Mouse (Mus musculus): ENCODE results near the gene Galnt10. TPM values are rescaled to one million over a fixed set of nuclear protein-coding genes. Genes with fewer than 3 reads are reported as not detected.

The Galnt10 gene
- polyA plus RNA-seq, 1 experiment from 2014 or later, result 18.4 TPM

GRCm38 (mm10) chr11:57761347-57761746, 116.1 kb downstream of the Galnt10 start:
- H3K27me3 ChIP-seq (replicated peaks), result peaks cover 3% of the 10 kb centered on the region; the same call in 1 of the 2 replicates
- no peaks in the 10 kb centered on the region for H3K36me3 ChIP-seq
- 93% methylated on average over 4 of the region's 4 CpGs for WGBS
- H3K4me3 ChIP-seq, result no peak overlapping the region
- no peak overlapping the region for H3K27ac ChIP-seq
- no peaks in the 10 kb centered on the region; the same call in 1 of the 2 replicates for H3K9me3 ChIP-seq
- H3K4me1 ChIP-seq, result peaks cover 22% of the 10 kb centered on the region
- H3K9ac ChIP-seq, result no peak overlapping the region
- no peak overlapping the region for H3K4me2 ChIP-seq (replicated peaks)
- ATAC-seq (ENCODE audit: low FRiP score, low read depth), result no peak

DNA sequence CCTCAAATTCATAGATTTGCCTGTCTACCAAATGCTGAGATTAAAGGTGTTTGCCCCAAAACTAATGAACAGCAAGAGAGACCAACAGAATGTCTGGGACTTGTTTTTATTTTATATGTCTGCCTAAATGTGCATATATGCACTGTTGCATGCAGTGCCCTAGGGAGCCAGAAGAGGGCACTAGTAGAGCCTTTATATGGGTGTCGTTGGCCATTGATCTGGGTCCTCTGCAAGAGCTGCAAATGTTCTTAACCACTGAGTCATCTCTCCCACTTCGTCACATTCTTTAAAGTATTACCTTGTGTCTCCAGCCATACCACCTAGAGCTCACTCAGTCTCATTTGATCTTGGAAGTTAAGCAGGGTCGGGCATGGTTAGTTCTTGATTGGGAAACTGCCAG, 118.9 kb downstream of the Galnt10 start:
- Histone ChIP-seq H3K27ac (no peak overlapping the region), H3K4me1 (peaks cover 21% of the 10 kb centered on the region), H3K4me3 (no peak overlapping the region), H3K27me3 (replicated peaks) (peaks cover 3% of the 10 kb centered on the region; the same call in 1 of the 2 replicates), H3K36me3 (no peaks in the 10 kb centered on the region), H3K9ac (no peak overlapping the region), H3K9me3 (no peaks in the 10 kb centered on the region; the same call in 1 of the 2 replicates), H3K4me2 (replicated peaks) (no peak overlapping the region)
- no peak for ATAC-seq (ENCODE audit: low FRiP score, low read depth)
- WGBS, result 91% methylated on average over 3 of the region's 3 CpGs

DNA sequence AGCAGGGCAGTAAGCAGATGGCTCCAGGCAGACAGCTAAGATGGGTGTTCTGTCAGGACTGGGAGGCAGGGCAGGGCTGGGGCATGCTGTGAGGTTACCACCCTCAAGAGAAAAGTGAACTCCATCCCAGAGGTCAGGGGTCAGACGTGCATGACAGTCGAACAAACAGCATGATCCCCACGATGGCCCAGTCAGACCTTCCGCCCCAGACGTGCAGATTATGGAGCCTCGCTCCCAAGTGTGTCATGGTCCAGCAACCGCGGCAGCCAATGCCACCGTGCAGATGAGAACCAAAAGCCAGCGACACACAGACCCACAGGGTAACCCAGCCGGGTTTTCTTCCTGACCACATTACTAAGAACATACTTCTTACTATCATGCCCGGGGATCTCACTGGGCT, 121.4 kb downstream of the Galnt10 start:
- peaks cover 3% of the 10 kb centered on the region; the same call in 1 of the 2 replicates for H3K27me3 ChIP-seq (replicated peaks)
- no peak overlapping the region for H3K4me3 ChIP-seq
- no peaks in the 10 kb centered on the region for H3K36me3 ChIP-seq
- H3K4me1 ChIP-seq, result peaks cover 14% of the 10 kb centered on the region
- H3K27ac ChIP-seq, result no peak overlapping the region
- ATAC-seq (ENCODE audit: low FRiP score, low read depth), result no peak
- no peak overlapping the region for H3K9ac ChIP-seq
- 30% methylated on average over 12 of the region's 12 CpGs for WGBS
- H3K4me2 ChIP-seq (replicated peaks), result no peak overlapping the region
- H3K9me3 ChIP-seq, result no peaks in the 10 kb centered on the region; the same call in 1 of the 2 replicates

DNA sequence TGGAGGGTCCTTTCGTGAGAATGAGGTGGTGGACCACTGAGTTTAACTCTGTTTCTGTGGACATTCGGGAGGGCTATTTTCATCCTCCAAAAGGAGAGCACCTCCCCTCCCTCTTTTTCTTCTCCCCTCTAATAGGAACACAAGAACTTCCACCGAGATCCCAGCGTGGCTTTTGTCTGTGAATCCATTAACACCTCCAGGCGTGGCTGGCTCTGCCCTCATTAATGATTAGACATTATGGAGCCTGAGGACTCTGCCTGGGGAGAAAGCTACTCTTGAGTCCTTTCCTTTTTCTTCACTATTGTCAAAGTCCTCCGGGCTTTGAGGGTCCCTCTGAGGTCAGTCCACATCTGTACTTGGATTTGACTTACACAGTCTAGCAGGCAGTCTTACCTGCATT, 121.9 kb downstream of the Galnt10 start:
- Histone ChIP-seq H3K9ac (no peak overlapping the region), H3K27me3 (replicated peaks) (peaks cover 3% of the 10 kb centered on the region; the same call in 1 of the 2 replicates), H3K9me3 (no peaks in the 10 kb centered on the region; the same call in 1 of the 2 replicates), H3K36me3 (no peaks in the 10 kb centered on the region), H3K4me3 (no peak overlapping the region), H3K27ac (no peak overlapping the region), H3K4me2 (replicated peaks) (no peak overlapping the region), H3K4me1 (peaks cover 14% of the 10 kb centered on the region)
- ATAC-seq (ENCODE audit: low FRiP score, low read depth), result no peak
- 17% methylated on average over 6 of the region's 6 CpGs for WGBS

DNA sequence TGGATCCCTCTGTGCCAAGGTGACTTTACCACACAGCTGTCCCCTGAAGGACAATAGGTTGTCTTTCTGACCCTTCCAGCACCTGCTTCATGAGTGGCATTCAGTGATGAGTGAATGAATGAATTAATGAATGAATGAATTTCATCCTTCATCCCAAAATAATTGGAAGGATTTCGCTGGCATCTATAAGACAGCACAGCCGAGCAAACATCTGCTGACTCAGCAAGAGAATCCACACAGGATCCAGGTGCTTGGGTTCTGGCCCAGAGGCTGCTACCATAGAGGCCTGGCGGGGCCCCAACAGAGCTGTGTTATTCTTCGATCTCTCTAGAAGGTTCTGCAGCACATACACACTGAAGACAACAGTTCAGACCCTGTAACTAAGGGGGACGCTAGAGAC, 125.5 kb downstream of the Galnt10 start:
- H3K4me2 ChIP-seq (replicated peaks), result no peak overlapping the region
- 93% methylated on average over 5 of the region's 5 CpGs for WGBS
- no peak overlapping the region for H3K27ac ChIP-seq
- no peak overlapping the region for H3K4me3 ChIP-seq
- H3K9ac ChIP-seq, result no peak overlapping the region
- 0 out of 2 replicates have a peak, but pooled peaks cover 3% of the 10 kb centered on the region for H3K27me3 ChIP-seq (replicated peaks)
- no peaks in the 10 kb centered on the region for H3K36me3 ChIP-seq
- no peaks in the 10 kb centered on the region for H3K9me3 ChIP-seq
- H3K4me1 ChIP-seq, result peaks cover 36% of the 10 kb centered on the region
- ATAC-seq (ENCODE audit: low FRiP score, low read depth), result no peak

DNA sequence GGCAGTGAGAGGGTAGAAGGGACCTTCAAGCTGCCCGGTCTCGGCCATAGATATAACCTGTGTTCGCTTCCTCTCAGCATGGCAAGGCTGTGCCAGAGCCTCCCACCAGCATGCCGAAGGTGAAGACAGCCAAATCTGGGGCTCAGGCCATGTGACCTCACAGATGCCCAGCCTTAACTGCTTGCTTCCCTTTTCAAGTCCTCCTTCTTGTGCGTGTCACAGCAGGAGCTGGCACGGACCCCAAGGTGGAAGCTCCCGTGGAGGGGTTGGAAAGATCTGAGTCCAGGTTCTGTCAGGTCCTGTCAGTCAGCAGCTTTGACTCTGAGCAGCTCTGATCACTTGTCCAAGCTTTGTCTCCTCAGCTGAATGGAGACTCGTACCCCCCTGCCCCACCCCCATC, 126.4 kb downstream of the Galnt10 start:
- Histone ChIP-seq H3K4me2 (replicated peaks) (no peak overlapping the region), H3K9me3 (no peaks in the 10 kb centered on the region), H3K36me3 (no peaks in the 10 kb centered on the region), H3K27ac (no peak overlapping the region), H3K27me3 (replicated peaks) (0 out of 2 replicates have a peak, but pooled peaks cover 4% of the 10 kb centered on the region), H3K4me1 (peaks cover 31% of the 10 kb centered on the region), H3K4me3 (no peak overlapping the region), H3K9ac (no peak overlapping the region)
- no peak for ATAC-seq (ENCODE audit: low FRiP score, low read depth)
- WGBS, result 94% methylated on average over 8 of the region's 8 CpGs

DNA sequence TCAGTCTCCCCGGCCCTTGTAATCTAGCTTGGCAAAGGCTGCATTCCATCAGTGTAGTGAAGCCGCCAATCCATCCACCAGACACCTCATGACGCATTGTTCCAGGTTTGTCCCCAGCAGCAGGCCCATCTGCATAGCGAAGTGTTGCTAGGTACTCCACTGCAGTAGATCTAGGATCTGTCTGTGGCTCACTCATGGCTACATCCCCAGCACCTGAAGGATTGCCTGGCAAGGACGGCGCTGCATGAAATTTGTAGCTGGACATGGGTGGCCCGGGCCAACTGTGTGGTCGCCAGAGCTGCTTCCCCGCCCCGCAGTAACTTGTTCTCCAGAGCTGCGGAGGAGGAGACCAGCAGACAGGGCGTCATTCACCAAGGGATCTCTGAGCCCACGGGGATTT, 128.2 kb downstream of the Galnt10 start:
- ATAC-seq (ENCODE audit: low FRiP score, low read depth), result peak; percentile 48
- WGBS, result 16% methylated on average over 13 of the region's 13 CpGs
- H3K9ac ChIP-seq, result no peak overlapping the region
- 0 out of 2 replicates have a peak, but pooled peaks cover 7% of the 10 kb centered on the region for H3K27me3 ChIP-seq (replicated peaks)
- H3K9me3 ChIP-seq, result no peaks in the 10 kb centered on the region
- H3K4me2 ChIP-seq (replicated peaks), result peak overlapping the region; percentile 6
- H3K36me3 ChIP-seq, result no peaks in the 10 kb centered on the region
- H3K4me3 ChIP-seq, result no peak overlapping the region
- H3K4me1 ChIP-seq, result peaks cover 27% of the 10 kb centered on the region
- no peak overlapping the region for H3K27ac ChIP-seq

GRCm38 (mm10) chr11:57773936-57774335, 128.7 kb downstream of the Galnt10 start:
- H3K4me2 ChIP-seq (replicated peaks), result peak overlapping the region; percentile 6
- peak; percentile 86 for ATAC-seq (ENCODE audit: low FRiP score, low read depth)
- H3K9me3 ChIP-seq, result no peaks in the 10 kb centered on the region
- H3K36me3 ChIP-seq, result no peaks in the 10 kb centered on the region
- no peak overlapping the region for H3K4me3 ChIP-seq
- 0 out of 2 replicates have a peak, but pooled peaks cover 7% of the 10 kb centered on the region for H3K27me3 ChIP-seq (replicated peaks)
- no peak overlapping the region; the same call in 1 of the 2 replicates for H3K27ac ChIP-seq
- H3K4me1 ChIP-seq, result peaks cover 31% of the 10 kb centered on the region
- 6% methylated on average over 4 of the region's 4 CpGs for WGBS
- H3K9ac ChIP-seq, result 0 out of 2 replicates have a peak overlapping the region, but pooled peaks have one; percentile 1

DNA sequence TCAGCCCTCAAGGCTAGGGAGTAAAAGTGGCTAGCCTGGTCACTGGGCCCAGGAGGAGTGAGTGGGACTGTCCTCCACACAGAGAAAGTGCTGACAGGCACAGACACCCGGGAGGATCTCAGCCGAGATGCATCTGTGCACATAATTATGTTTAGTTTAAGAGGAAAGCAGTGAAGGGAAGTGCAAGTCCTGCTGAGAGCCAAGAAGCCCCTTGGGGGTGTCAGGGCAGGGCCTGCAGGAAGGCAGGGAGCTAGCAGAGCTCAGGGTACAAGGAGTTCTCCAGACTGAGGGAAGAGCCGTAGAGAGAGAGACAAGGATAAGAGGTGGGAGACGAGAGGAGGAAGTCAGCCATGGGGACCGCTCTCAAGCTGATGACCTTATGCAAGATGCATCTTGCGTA, 130.6 kb downstream of the Galnt10 start:
- no peak overlapping the region for H3K4me2 ChIP-seq (replicated peaks)
- peaks cover 40% of the 10 kb centered on the region for H3K4me1 ChIP-seq

GRCm38 (mm10) chr11:57776546-57776945, 131.3 kb downstream of the Galnt10 start:
- ATAC-seq (ENCODE audit: low FRiP score, low read depth), result no peak
- no peak overlapping the region for H3K27ac ChIP-seq
- H3K4me3 ChIP-seq, result no peak overlapping the region
- H3K4me1 ChIP-seq, result peaks cover 40% of the 10 kb centered on the region
- no peaks in the 10 kb centered on the region for H3K36me3 ChIP-seq
- 0 out of 2 replicates have a peak, but pooled peaks cover 7% of the 10 kb centered on the region for H3K27me3 ChIP-seq (replicated peaks)
- no peak overlapping the region for H3K9ac ChIP-seq
- WGBS, result 94% methylated on average over 3 of the region's 3 CpGs
- no peak overlapping the region for H3K4me2 ChIP-seq (replicated peaks)
- no peaks in the 10 kb centered on the region for H3K9me3 ChIP-seq

More for the DNA sequence above, 130.6 kb downstream of the Galnt10 start:
- 0 out of 2 replicates have a peak, but pooled peaks cover 7% of the 10 kb centered on the region for H3K27me3 ChIP-seq (replicated peaks)
- no peaks in the 10 kb centered on the region for H3K9me3 ChIP-seq
- H3K36me3 ChIP-seq, result no peaks in the 10 kb centered on the region
- H3K4me3 ChIP-seq, result no peak overlapping the region
- H3K27ac ChIP-seq, result no peak overlapping the region
- H3K9ac ChIP-seq, result no peak overlapping the region
- no peak for ATAC-seq (ENCODE audit: low FRiP score, low read depth)
- 73% methylated on average over 6 of the region's 6 CpGs for WGBS

DNA sequence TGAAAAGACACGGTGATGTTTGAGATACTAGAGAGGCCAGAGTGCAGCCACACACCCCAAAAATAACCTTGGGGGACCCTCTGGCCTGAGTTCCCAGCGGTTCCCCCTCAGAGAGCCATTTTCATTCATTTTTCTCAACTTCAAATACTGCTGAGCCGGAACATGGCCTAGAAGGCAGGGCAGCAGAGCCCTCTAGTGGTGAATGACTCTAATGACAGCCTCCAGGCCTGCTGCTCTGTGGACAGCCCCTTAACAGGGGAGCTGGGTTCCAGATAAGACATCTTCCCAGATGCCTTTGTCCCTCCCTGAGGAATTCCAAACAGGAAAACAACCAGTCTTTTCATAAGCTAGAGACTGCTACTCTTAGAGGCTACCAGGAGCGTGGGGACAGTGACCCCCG, 133.1 kb downstream of the Galnt10 start:
- Histone ChIP-seq H3K9ac (no peak overlapping the region), H3K4me3 (no peak overlapping the region), H3K27me3 (replicated peaks) (0 out of 2 replicates have a peak, but pooled peaks cover 7% of the 10 kb centered on the region), H3K27ac (no peak overlapping the region), H3K4me2 (replicated peaks) (no peak overlapping the region), H3K36me3 (no peaks in the 10 kb centered on the region), H3K9me3 (no peaks in the 10 kb centered on the region), H3K4me1 (peaks cover 35% of the 10 kb centered on the region)
- no peak for ATAC-seq (ENCODE audit: low FRiP score, low read depth)
- WGBS, result 24% methylated on average over 5 of the region's 5 CpGs

- Histone ChIP-seq H3K36me3 (no peaks in the 10 kb centered on the region), H3K27ac (0 out of 2 replicates have a peak overlapping the region, but pooled peaks have one; percentile 20), H3K4me1 (peaks cover 20% of the 10 kb centered on the region; the same call in 1 of the 2 replicates), H3K4me3 (no peak overlapping the region), H3K9ac (no peak overlapping the region), H3K27me3 (replicated peaks) (peaks cover 7% of the 10 kb centered on the region; the same call in 1 of the 2 replicates), H3K9me3 (no peaks in the 10 kb centered on the region), H3K4me2 (replicated peaks) (no peak overlapping the region)
- ATAC-seq (ENCODE audit: low FRiP score, low read depth), result no peak
- 33% methylated on average over 14 of the region's 14 CpGs for WGBS
Observed at GRCm38 (mm10) chr11:57779824-57780223, 134.6 kb downstream of the Galnt10 start.

Data from neural tube, embryonic 12.5 days (tissue).